Mouse (Mus musculus) stomach, postnatal 0 days (tissue): ENCODE measurements at regions not wholly inside any gene's neighbourhood (a gene's known extent, or its start where the extent isn't known, plus 50 kb on each side); places are given as distances from the start of the nearest gene placed in this dataset.

Experiments used
- ATAC-seq: fragments of 200-750 bp; cut with Nextera tagmentation; 2 replicates; pipeline ENCODE4 v1.8.0; 2017; ENCODE audit not compliant: low FRiP score, low TSS enrichment
- DNase-seq: peaks from one replicate; pipeline ENCODE4 v3.0.0-alpha.2; 2016; ENCODE audit warnings: low spot score
- H3K27ac ChIP-seq: fragments of 300-500 bp; sonication (generic); replicated peaks from 2 replicates; pipeline ENCODE4 v1.5.1; 2014; ENCODE audit warnings: mild to moderate bottlenecking, control low read depth
- H3K27me3 ChIP-seq: fragments of 300-500 bp; sonication (generic); 2 replicates; pipeline ENCODE4 v1.6.1; 2014; ENCODE audit warnings: low read length; ENCODE audit not compliant: control insufficient read depth, insufficient read depth
- H3K36me3 ChIP-seq: fragments of 300-500 bp; sonication (generic); 2 replicates; pipeline ENCODE4 v1.6.1; 2014; ENCODE audit warnings: low read length, mixed read lengths; ENCODE audit not compliant: control insufficient read depth, insufficient read depth
- H3K4me1 ChIP-seq: fragments of 300-500 bp; sonication (generic); replicated peaks from 2 replicates; pipeline ENCODE4 v1.6.1; 2014; ENCODE audit warnings: antibody characterized with exemption; ENCODE audit not compliant: control insufficient read depth, insufficient read depth
- H3K4me2 ChIP-seq: fragments of 300-500 bp; sonication (generic); replicated peaks from 2 replicates; pipeline ENCODE4 v1.6.1; 2014; ENCODE audit warnings: low read depth, mild to moderate bottlenecking, control low read depth, moderate library complexity
- H3K4me3 ChIP-seq: fragments of 300-500 bp; sonication (generic); 2 replicates; pipeline ENCODE4 v1.5.1; 2014; ENCODE audit warnings: low read depth, low read length, control low read depth
- H3K9ac ChIP-seq: fragments of 300-500 bp; sonication (generic); 2 replicates; pipeline ENCODE4 v1.6.1; 2014; ENCODE audit warnings: mild to moderate bottlenecking, low read length, control low read depth, mixed read lengths
- H3K9me3 ChIP-seq: fragments of 300-500 bp; sonication (generic); 2 replicates; pipeline ENCODE4 v1.6.1; 2016; ENCODE audit warnings: low read length; ENCODE audit not compliant: control insufficient read depth
- CTCF ChIP-seq: IDR thresholded peaks from 2 replicates; pipeline ENCODE4 v1.5.1; 2016; ENCODE audit warnings: antibody characterized with exemption, low read depth, mild to moderate bottlenecking, moderate library complexity
- EP300 ChIP-seq: optimal IDR thresholded peaks from 2 replicates; pipeline ENCODE3; 2016; ENCODE audit warnings: antibody characterized with exemption
- WGBS: fragments of 180-500 bp; shearing (Covaris S2); extraction: QIAGEN DNeasy Blood & Tissue Kit; methylation state at CpG from one replicate; pipeline ENCODE4 v1.1.7; 2014; 5-methylcytosine and 5-hydroxymethylcytosine counted together

GRCm38 (mm10) chr3:45198994-45199589 lies 179.1 kb upstream of the Pcdh10 start:
- DNase-seq (no peak), ATAC-seq (no peak)
- TF ChIP-seq CTCF, result no peak
- no peak for TF ChIP-seq EP300

GRCm38 (mm10) chr3:45204392-45205043 lies 173.7 kb upstream of the Pcdh10 start:
- Histone ChIP-seq H3K27me3 (no peaks in the 10 kb centered on the region), H3K4me2 (no peak overlapping the region), H3K9ac (no peak overlapping the region), H3K27ac (no peak overlapping the region), H3K4me1 (no peaks in the 10 kb centered on the region), H3K4me3 (no peak overlapping the region), H3K9me3 (no peaks in the 10 kb centered on the region), H3K36me3 (no peaks in the 10 kb centered on the region)
- ATAC-seq (no peak; the same call in 1 of the 2 replicates), DNase-seq (no peak)
- WGBS, result 59% methylated on average over 2 of the region's 2 CpGs
- TF ChIP-seq CTCF (no peak), EP300 (no peak)

More at GRCm38 (mm10) chr3:45198994-45199589, 179.1 kb upstream of the Pcdh10 start:
- H3K4me3 ChIP-seq, result no peak overlapping the region
- H3K9me3 ChIP-seq, result no peaks in the 10 kb centered on the region
- H3K27ac ChIP-seq, result no peak overlapping the region
- no peaks in the 10 kb centered on the region for H3K27me3 ChIP-seq
- 38% methylated on average over 1 of the region's 1 CpGs for WGBS
- no peak overlapping the region for H3K4me2 ChIP-seq
- no peak overlapping the region for H3K9ac ChIP-seq
- no peaks in the 10 kb centered on the region for H3K4me1 ChIP-seq
- no peaks in the 10 kb centered on the region for H3K36me3 ChIP-seq

GRCm38 (mm10) chr3:45231641-45232433 lies 146.4 kb upstream of the Pcdh10 start:
- no peak overlapping the region for H3K4me3 ChIP-seq

GRCm38 (mm10) chr3:45238457-45238856 lies 139.7 kb upstream of the Pcdh10 start:
- no peaks in the 10 kb centered on the region for H3K36me3 ChIP-seq
- no peak overlapping the region for H3K4me3 ChIP-seq
- WGBS, result 32% methylated on average over 2 of the region's 2 CpGs
- no peak for TF ChIP-seq EP300
- TF ChIP-seq CTCF, result no peak
- no peaks in the 10 kb centered on the region for H3K27me3 ChIP-seq
- no peak overlapping the region for H3K4me2 ChIP-seq
- H3K27ac ChIP-seq, result no peak overlapping the region
- ATAC-seq (no peak), DNase-seq (no peak)
- H3K9ac ChIP-seq, result no peak overlapping the region
- H3K4me1 ChIP-seq, result no peaks in the 10 kb centered on the region
- no peaks in the 10 kb centered on the region for H3K9me3 ChIP-seq

More at GRCm38 (mm10) chr3:45231641-45232433, 146.4 kb upstream of the Pcdh10 start:
- ATAC-seq (no peak), DNase-seq (no peak)
- Histone ChIP-seq H3K27me3 (no peaks in the 10 kb centered on the region), H3K27ac (no peak overlapping the region), H3K4me1 (no peaks in the 10 kb centered on the region), H3K36me3 (no peaks in the 10 kb centered on the region), H3K4me2 (no peak overlapping the region), H3K9ac (no peak overlapping the region), H3K9me3 (no peaks in the 10 kb centered on the region)
- no peak for TF ChIP-seq EP300
- no peak for TF ChIP-seq CTCF
- 57% methylated on average over 5 of the region's 5 CpGs for WGBS

GRCm38 (mm10) chr3:45245456-45245855 lies 132.7 kb upstream of the Pcdh10 start:
- Histone ChIP-seq H3K4me1 (no peaks in the 10 kb centered on the region), H3K27ac (no peak overlapping the region), H3K4me3 (no peak overlapping the region), H3K4me2 (no peak overlapping the region), H3K27me3 (no peaks in the 10 kb centered on the region), H3K9me3 (no peaks in the 10 kb centered on the region), H3K36me3 (no peaks in the 10 kb centered on the region), H3K9ac (no peak overlapping the region)
- no peak for DNase-seq
- WGBS, result 82% methylated on average over 1 of the region's 1 CpGs
- TF ChIP-seq EP300, result no peak
- no peak for TF ChIP-seq CTCF
- no peak for ATAC-seq
